Mouse (Mus musculus) embryonic fibroblast, embryonic 13.5 days (primary cell): ENCODE results near the gene Acsm5.

Source experiments
- CTCF ChIP-seq: IDR thresholded peaks from 2 replicates; pipeline ENCODE4 v1.5.1; 2011; ENCODE audit warnings: mild to moderate bottlenecking, control low read depth, low read length, moderate library complexity, borderline replicate concordance; ENCODE audit not compliant: insufficient read depth
- POLR2A ChIP-seq: IDR thresholded peaks from 2 replicates; pipeline ENCODE4 v1.6.1; 2011; ENCODE audit warnings: low read depth, mild to moderate bottlenecking, control low read depth, low read length, moderate library complexity

DNA sequence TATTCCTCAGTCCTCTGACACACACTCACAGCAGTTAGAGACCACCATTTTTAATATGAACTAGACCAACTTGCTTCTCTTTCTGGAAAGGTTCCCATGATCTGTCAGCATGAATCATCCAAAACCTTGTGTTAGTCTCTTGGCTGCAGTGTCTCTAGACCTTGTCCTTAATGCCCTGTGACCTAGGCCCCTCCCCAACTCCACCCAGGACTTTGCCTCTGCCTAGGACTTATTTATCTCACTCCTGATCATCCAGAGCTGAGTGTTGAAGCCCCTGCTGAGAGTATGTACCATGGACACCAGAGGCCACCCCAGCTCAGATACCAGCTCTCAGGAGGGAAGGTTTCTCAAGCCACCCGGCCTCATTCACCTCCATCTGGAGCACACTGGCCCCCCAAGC is 3.1 kb downstream of the Acsm5 start:
- TF ChIP-seq CTCF (no peak), POLR2A (no peak)
